Mouse (Mus musculus) megakaryocyte-erythroid progenitor cell, adult 5 weeks (primary cell): ENCODE data around the gene Arrdc3. TPM values are rescaled to one million over a fixed set of nuclear protein-coding genes. Genes with fewer than 3 reads are reported as not detected.

ENCODE experiments used
- polyA plus RNA-seq: library from polyadenylated mRNA; stranded (reverse); fragments of >175 nt; gene quantifications from 2 replicates; pipeline ENCODE4 v1.2.3, GENCODE M21; 2012

Arrdc3 gene
- 1.1 and 1.6 TPM in 2 replicates for polyA plus RNA-seq

DNA sequence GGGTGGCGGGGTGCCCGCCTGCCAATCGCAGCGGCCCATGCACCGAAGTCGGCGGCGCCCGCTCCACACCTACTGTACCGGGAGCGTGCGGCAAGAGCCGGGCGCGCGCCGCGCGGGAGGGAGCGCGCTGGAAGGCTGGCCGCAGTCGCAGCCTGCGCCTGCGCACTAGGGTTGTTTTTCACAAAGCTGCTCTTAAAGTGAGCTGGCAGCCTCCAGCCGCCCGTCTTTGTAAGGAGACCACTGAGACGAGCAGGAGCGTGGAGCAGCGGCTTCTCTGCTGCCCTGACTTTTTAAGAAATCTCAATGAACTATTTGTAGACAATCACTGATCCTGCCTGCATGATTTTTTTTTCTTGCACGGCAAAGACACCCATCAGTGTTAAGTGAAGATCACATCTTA, at the start of gene Arrdc3:
Gene Arrdc3, plus strand, starts transcription at position 195 of the 400 bp plus-strand sequence.

